Mouse (Mus musculus) gastrocnemius, postnatal 10 days (tissue): ENCODE results near the gene Vmn2r89. TPM values are rescaled to one million over a fixed set of nuclear protein-coding genes. Genes with fewer than 3 reads are reported as not detected.

Experiments
- total RNA-seq, 2 experiments: library from RNA; stranded (reverse); gene quantifications; 2 replicates each; pipeline ENCODE4 v1.2.3; 2021

Vmn2r89 gene
- total RNA-seq, 2 experiments from 2014 or later = not detected

Other genes starting within 250 kb of the Vmn2r89 start
- not detected for gene Ear14, start 248.5 kb upstream of the Vmn2r89 start, total RNA-seq
- not detected for gene Rnase2a, start 195.7 kb upstream of the Vmn2r89 start, total RNA-seq
- gene Gm7247, start 90.1 kb upstream of the Vmn2r89 start, total RNA-seq = not detected
- gene Vmn2r88, start 41.0 kb upstream of the Vmn2r89 start, total RNA-seq = not detected
- not detected for gene Gm5622, start 100.9 kb downstream of the Vmn2r89 start, total RNA-seq
- not detected for gene Gm17175, start 122.2 kb downstream of the Vmn2r89 start, total RNA-seq
- not detected for gene Gm17174, start 140.3 kb downstream of the Vmn2r89 start, total RNA-seq
- not detected for gene Gm17078, start 159.5 kb downstream of the Vmn2r89 start, total RNA-seq
- not detected for gene Gm4181, start 183.8 kb downstream of the Vmn2r89 start, total RNA-seq
- not detected for gene Gm17079, start 243.6 kb downstream of the Vmn2r89 start, total RNA-seq